Mouse (Mus musculus): ENCODE data around the gene Itgb7. TPM values are rescaled to one million over a fixed set of nuclear protein-coding genes. Genes with fewer than 3 reads are reported as not detected.

The Itgb7 gene
- total and polyA plus RNA-seq, 3 experiments: 22.1 to 83.5 (median 26.6) TPM

GRCm38 (mm10) chr15:102273982-102274716 lies 42.4 kb upstream of the Itgb7 start:
- Histone ChIP-seq H3K36me3 (replicated peaks) (no peaks in the 10 kb centered on the region), H3K4me3 (ENCODE audit: low read depth, low read length) (no peak overlapping the region), H3K27me3 (ENCODE audit: insufficient read depth, low read length) (peaks cover 45% of the 10 kb centered on the region), H3K4me1 (ENCODE audit: insufficient read depth, low read depth, low read length) (peaks cover 17% of the 10 kb centered on the region), H3K9me3 (replicated peaks) (no peaks in the 10 kb centered on the region)
- TF ChIP-seq POLR2AphosphoS5 (IDR thresholded peaks at IDR 0.05; ENCODE audit: insufficient replicate concordance, low read depth, low read length): no peak
- no peak for TF ChIP-seq GATA1 (IDR thresholded peaks at IDR 0.05; ENCODE audit: borderline replicate concordance, low read length)
- no peak for TF ChIP-seq TAL1 (conservative IDR thresholded peaks at IDR 0.05; ENCODE audit: low read depth, low read length)
- TF ChIP-seq CTCF (IDR thresholded peaks at IDR 0.05; ENCODE audit: low read depth, low read length): no peak
- no peak for TF ChIP-seq GATA2 (IDR thresholded peaks at IDR 0.05; ENCODE audit: borderline replicate concordance, low read depth, low read length)
- DNase-seq (ENCODE audit: low spot score) (no peak), ATAC-seq (ENCODE audit: extremely low read depth, insufficient number of reproducible peaks, low FRiP score, poor library complexity, severe bottlenecking) (no peak)

DNA sequence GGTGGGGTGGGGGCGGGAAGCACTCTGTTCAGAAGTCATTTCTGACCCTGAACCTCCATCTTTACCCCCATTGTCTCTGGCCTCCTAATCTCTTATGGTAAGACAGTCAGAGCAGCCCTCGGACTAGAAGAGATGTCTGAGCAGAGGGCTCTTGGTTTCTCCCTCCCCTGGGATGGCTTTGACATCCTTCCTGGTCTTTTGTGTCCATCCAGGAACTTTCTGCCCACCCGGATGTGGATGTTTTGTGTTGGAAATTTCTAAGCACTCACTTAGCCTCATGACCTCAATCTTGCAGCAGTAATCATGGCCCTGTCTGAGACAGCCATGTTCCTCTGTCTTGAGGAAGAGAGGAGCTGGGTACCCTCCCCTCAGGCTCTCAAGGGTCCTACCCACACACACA lies 39.7 kb upstream of the Itgb7 start:
- Histone ChIP-seq H3K9me3 (replicated peaks) (no peaks in the 10 kb centered on the region), H3K36me3 (replicated peaks) (no peaks in the 10 kb centered on the region), H3K27me3 (ENCODE audit: insufficient read depth, low read length) (peaks cover 61% of the 10 kb centered on the region), H3K4me3 (ENCODE audit: low read depth, low read length) (no peak overlapping the region), H3K4me1 (ENCODE audit: insufficient read depth, low read depth, low read length) (peaks cover 12% of the 10 kb centered on the region)
- DNase-seq (ENCODE audit: low spot score) (no peak), ATAC-seq (ENCODE audit: extremely low read depth, insufficient number of reproducible peaks, low FRiP score, poor library complexity, severe bottlenecking) (no peak)
- no peak for TF ChIP-seq TAL1 (conservative IDR thresholded peaks at IDR 0.05; ENCODE audit: low read depth, low read length)
- TF ChIP-seq GATA2 (IDR thresholded peaks at IDR 0.05; ENCODE audit: borderline replicate concordance, low read depth, low read length): no peak
- TF ChIP-seq CTCF (IDR thresholded peaks at IDR 0.05; ENCODE audit: low read depth, low read length): no peak
- TF ChIP-seq GATA1 (IDR thresholded peaks at IDR 0.05; ENCODE audit: borderline replicate concordance, low read length): no peak
- no peak for TF ChIP-seq POLR2AphosphoS5 (IDR thresholded peaks at IDR 0.05; ENCODE audit: insufficient replicate concordance, low read depth, low read length)

- Histone ChIP-seq H3K36me3 (replicated peaks) (no peaks in the 10 kb centered on the region), H3K4me3 (ENCODE audit: low read depth, low read length) (no peak within 1 kb of the TSS), H3K9me3 (replicated peaks) (no peaks in the 10 kb centered on the region), H3K4me1 (ENCODE audit: insufficient read depth, low read depth, low read length) (peaks cover 12% of the 10 kb centered on the region), H3K27me3 (ENCODE audit: insufficient read depth, low read length) (peaks cover 62% of the 10 kb centered on the region)
- ATAC-seq (ENCODE audit: extremely low read depth, insufficient number of reproducible peaks, low FRiP score, poor library complexity, severe bottlenecking) (no peak), DNase-seq (ENCODE audit: low spot score) (no peak)
- TF ChIP-seq GATA1 (IDR thresholded peaks at IDR 0.05; ENCODE audit: borderline replicate concordance, low read length): no peak
- no peak for TF ChIP-seq POLR2AphosphoS5 (IDR thresholded peaks at IDR 0.05; ENCODE audit: insufficient replicate concordance, low read depth, low read length)
- no peak for TF ChIP-seq CTCF (IDR thresholded peaks at IDR 0.05; ENCODE audit: low read depth, low read length)
- no peak for TF ChIP-seq GATA2 (IDR thresholded peaks at IDR 0.05; ENCODE audit: borderline replicate concordance, low read depth, low read length)
- TF ChIP-seq TAL1 (conservative IDR thresholded peaks at IDR 0.05; ENCODE audit: low read depth, low read length): no peak
Measured at GRCm38 (mm10) chr15:102270274-102270960, 38.7 kb upstream of the Itgb7 start, which contains the start of gene Gm9918. TSS of gene Gm9918 (plus strand) at chr15:102270563.

GRCm38 (mm10) chr15:102265548-102265947 lies 33.8 kb upstream of the Itgb7 start:
- Histone ChIP-seq H3K4me3 (ENCODE audit: low read depth, low read length) (no peak overlapping the region), H3K9me3 (replicated peaks) (no peaks in the 10 kb centered on the region), H3K4me1 (ENCODE audit: insufficient read depth, low read depth, low read length) (peaks cover 8% of the 10 kb centered on the region), H3K36me3 (replicated peaks) (no peaks in the 10 kb centered on the region), H3K27me3 (ENCODE audit: insufficient read depth, low read length) (peaks cover 65% of the 10 kb centered on the region)
- DNase-seq (ENCODE audit: low spot score): no peak
- no peak for TF ChIP-seq POLR2AphosphoS5 (IDR thresholded peaks at IDR 0.05; ENCODE audit: insufficient replicate concordance, low read depth, low read length)
- no peak for TF ChIP-seq CTCF (IDR thresholded peaks at IDR 0.05; ENCODE audit: low read depth, low read length)
- no peak for TF ChIP-seq TAL1 (conservative IDR thresholded peaks at IDR 0.05; ENCODE audit: low read depth, low read length)
- TF ChIP-seq GATA1 (IDR thresholded peaks at IDR 0.05; ENCODE audit: borderline replicate concordance, low read length): no peak
- TF ChIP-seq GATA2 (IDR thresholded peaks at IDR 0.05; ENCODE audit: borderline replicate concordance, low read depth, low read length): no peak
- ATAC-seq (ENCODE audit: extremely low read depth, insufficient number of reproducible peaks, low FRiP score, poor library complexity, severe bottlenecking): no peak

DNA sequence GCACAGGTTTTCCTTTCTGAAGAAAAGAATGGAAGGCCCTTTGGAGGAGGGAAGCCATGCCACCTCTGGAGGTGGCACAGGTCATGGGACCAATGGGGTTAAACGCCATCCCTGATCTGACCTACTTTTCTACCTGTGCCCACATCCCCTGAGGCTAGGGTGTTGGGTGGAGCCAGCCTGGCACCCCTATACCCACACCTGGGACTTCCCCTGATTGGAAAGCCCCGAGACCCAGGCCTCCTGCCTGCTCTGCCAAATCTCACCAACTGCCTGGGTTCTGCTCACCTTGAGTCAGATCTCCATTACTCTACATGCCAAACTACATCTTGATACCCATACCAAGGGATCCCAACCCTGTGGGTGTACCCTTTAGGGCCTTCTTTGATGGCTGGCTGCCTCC lies 31.3 kb upstream of the Itgb7 start:
- no peaks in the 10 kb centered on the region for H3K36me3 ChIP-seq (replicated peaks)
- no peaks in the 10 kb centered on the region for H3K9me3 ChIP-seq (replicated peaks)
- peaks cover 10% of the 10 kb centered on the region for H3K4me1 ChIP-seq (ENCODE audit: insufficient read depth, low read depth, low read length)
- DNase-seq (ENCODE audit: low spot score) (no peak), ATAC-seq (ENCODE audit: extremely low read depth, insufficient number of reproducible peaks, low FRiP score, poor library complexity, severe bottlenecking) (no peak)
- H3K27me3 ChIP-seq (ENCODE audit: insufficient read depth, low read length): peaks cover 73% of the 10 kb centered on the region
- TF ChIP-seq GATA1 (IDR thresholded peaks at IDR 0.05; ENCODE audit: borderline replicate concordance, low read length) (no peak), POLR2AphosphoS5 (IDR thresholded peaks at IDR 0.05; ENCODE audit: insufficient replicate concordance, low read depth, low read length) (no peak), TAL1 (conservative IDR thresholded peaks at IDR 0.05; ENCODE audit: low read depth, low read length) (no peak), CTCF (IDR thresholded peaks at IDR 0.05; ENCODE audit: low read depth, low read length) (no peak), GATA2 (IDR thresholded peaks at IDR 0.05; ENCODE audit: borderline replicate concordance, low read depth, low read length) (no peak)
- H3K4me3 ChIP-seq (ENCODE audit: low read depth, low read length): no peak overlapping the region

DNA sequence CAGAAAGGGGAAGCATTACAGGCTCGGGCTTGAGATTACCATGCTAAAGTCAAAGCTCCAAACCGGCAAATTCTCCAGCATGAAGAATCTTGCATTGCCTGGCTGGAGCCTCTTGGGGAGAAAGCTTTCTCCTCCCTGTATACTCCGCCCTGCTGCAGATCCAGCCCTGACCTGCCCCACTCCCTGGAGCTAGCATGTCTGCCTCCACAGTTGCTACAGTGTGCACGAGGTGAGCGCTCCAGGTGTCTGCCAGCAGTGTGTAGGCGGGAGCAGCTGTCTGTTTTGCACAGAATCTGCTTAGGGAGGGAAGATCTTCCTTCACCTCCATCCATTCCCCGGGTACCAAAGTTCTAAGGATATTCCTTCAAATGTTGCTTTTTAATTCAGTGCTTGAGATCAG lies 30.8 kb upstream of the Itgb7 start:
- no peak for DNase-seq (ENCODE audit: low spot score)
- H3K9me3 ChIP-seq (replicated peaks): no peaks in the 10 kb centered on the region
- no peak overlapping the region for H3K4me3 ChIP-seq (ENCODE audit: low read depth, low read length)

More for the DNA sequence above, 30.8 kb upstream of the Itgb7 start:
- Histone ChIP-seq H3K27me3 (ENCODE audit: insufficient read depth, low read length) (peaks cover 75% of the 10 kb centered on the region), H3K4me1 (ENCODE audit: insufficient read depth, low read depth, low read length) (peaks cover 15% of the 10 kb centered on the region), H3K36me3 (replicated peaks) (no peaks in the 10 kb centered on the region)
- TF ChIP-seq TAL1 (conservative IDR thresholded peaks at IDR 0.05; ENCODE audit: low read depth, low read length) (no peak), POLR2AphosphoS5 (IDR thresholded peaks at IDR 0.05; ENCODE audit: insufficient replicate concordance, low read depth, low read length) (no peak), GATA2 (IDR thresholded peaks at IDR 0.05; ENCODE audit: borderline replicate concordance, low read depth, low read length) (no peak), CTCF (IDR thresholded peaks at IDR 0.05; ENCODE audit: low read depth, low read length) (no peak), GATA1 (IDR thresholded peaks at IDR 0.05; ENCODE audit: borderline replicate concordance, low read length) (no peak)
- ATAC-seq (ENCODE audit: extremely low read depth, insufficient number of reproducible peaks, low FRiP score, poor library complexity, severe bottlenecking): no peak
